Mouse (Mus musculus) forelimb bud, embryonic 11.5 days (tissue): ENCODE measurements around the gene Ptprh.

Source experiments
- DNase-seq: peaks from one replicate; pipeline ENCODE4 v3.0.0-alpha.2; 2012; ENCODE audit warnings: low read depth, low spot score

Gene Ptprh

GRCm38 (mm10) chr7:4523205-4524130, 80.4 kb downstream of the Ptprh start:
- no peak for DNase-seq

GRCm38 (mm10) chr7:4522292-4522691, 81.5 kb downstream of the Ptprh start:
- DNase-seq: no peak

DNA sequence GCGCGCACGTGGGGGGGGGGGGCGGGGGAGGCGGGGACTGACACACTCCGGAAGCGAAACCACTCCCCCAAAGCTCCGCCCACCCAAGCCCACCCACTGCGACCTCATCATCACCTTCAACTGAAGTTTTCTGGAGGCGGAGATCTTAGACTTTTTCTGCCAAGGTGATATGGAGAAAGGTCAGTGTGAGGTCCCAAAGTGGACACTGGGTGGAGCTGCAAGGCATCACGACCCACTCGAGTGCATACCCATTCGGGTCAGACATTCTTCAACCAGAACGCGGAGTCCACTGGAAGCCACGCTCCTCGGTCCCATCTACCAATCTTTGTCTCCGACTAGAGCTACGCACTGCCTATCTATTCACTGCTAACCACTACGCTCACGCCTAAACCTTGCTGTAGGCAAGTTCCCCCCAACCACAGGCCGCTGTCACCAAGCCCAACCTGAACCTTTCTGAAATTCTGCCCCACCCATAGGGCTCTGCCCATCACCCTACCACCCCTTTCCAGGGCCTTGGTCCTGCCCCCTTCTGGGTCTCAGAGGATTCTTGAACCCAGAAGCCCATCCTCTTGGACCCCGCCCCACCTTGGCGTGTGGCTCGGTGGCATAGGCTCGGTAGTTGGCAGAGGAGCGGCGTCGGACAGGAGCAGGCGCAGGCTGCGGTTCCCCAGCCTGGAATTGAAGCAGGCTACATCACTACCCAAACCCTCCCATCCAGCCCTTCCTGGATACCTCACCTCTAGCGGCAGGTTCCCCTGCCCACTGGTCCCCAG, 82.4 kb downstream of the Ptprh start:
- DNase-seq: no peak

DNA sequence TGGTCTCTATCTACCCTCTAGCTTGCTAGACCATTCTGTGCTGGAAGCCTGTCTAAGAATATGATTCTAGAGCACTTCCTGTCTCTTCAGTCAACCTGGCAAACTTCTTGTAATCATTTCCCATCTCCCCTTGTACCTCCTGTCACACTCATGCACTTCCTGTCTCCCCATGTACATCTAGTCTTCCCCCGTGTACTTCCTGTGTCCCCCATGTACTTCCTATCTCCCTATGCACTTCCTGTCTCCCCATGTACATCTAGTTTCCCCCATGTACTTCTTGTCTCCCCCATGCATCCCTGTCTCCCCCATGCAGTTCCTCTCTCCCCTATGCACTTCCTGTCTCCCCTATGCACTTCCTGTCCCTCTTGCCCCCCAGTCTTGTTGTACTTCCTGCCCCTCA, 85.4 kb downstream of the Ptprh start:
- no peak for DNase-seq

GRCm38 (mm10) chr7:4516332-4517050, 87.3 kb downstream of the Ptprh start, which contains the start of gene Tnnt1:
TSS of gene Tnnt1 (minus strand) at chr7:4516382.
- DNase-seq: no peak

DNA sequence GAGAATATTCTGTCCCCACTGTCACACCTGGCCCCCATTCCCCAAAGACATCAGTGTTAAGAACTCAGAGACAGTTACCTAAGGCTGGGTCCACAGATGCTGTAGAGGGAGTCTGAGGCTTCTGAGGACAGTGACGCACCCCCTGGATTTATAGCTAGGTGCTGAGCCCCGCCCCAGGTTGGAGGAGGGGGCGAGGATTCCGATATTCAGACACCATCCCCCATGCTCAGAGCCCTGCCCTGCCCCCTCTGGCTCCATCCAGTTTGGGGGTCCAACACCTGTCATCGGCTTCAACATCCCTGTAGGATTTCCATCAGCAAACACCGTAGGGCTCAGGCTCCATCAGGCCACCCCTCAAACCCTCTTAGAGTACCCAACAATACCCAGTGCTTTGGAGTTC, 88.0 kb downstream of the Ptprh start:
- no peak for DNase-seq

DNA sequence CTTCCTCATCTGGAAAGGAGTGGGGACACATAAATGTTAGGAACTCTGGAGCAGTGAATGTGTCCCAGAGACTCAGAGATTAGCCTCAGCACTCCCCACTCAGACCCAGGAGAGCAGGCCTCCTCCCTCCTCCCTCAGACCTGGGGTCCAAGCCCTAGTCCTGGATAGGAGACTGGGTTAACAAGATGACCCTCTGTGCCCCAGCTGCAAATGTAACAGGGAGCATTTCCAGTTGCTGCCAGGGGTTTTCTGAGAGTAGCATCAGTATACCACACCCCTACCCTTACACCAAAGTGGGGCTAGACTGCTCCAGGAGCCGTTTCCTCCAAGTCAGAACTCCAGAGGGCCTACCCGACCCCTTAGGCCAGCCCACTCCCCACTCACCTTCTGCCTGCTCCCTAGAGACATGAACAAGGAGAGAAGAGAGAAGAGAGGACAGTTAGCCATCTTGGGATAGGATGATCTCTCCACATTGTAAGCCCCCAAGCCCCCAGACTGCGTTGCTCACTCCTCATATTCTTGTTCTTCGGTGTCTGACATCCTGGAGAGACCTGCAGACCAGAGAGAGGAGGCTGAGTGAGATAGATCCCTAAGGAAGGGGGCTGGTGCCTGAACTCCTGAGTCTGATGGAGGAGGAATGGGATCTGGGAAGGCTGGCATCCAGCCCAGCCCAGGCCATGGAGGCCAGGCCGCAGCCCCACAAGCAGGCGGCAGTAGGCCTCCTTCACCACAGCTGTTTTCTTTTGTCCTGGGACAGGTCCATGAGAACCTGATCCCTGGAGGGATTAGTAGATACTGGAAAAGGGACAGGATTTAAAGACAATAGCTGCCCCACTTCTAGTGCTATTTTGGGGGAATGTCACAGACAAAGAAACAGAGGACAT, 89.8 kb downstream of the Ptprh start:
- no peak for DNase-seq

- DNase-seq: peak; percentile 61
Observed at GRCm38 (mm10) chr7:4513236-4513635, 90.6 kb downstream of the Ptprh start.

- no peak for DNase-seq
Observed at GRCm38 (mm10) chr7:4511489-4512224, 92.2 kb downstream of the Ptprh start.

DNA sequence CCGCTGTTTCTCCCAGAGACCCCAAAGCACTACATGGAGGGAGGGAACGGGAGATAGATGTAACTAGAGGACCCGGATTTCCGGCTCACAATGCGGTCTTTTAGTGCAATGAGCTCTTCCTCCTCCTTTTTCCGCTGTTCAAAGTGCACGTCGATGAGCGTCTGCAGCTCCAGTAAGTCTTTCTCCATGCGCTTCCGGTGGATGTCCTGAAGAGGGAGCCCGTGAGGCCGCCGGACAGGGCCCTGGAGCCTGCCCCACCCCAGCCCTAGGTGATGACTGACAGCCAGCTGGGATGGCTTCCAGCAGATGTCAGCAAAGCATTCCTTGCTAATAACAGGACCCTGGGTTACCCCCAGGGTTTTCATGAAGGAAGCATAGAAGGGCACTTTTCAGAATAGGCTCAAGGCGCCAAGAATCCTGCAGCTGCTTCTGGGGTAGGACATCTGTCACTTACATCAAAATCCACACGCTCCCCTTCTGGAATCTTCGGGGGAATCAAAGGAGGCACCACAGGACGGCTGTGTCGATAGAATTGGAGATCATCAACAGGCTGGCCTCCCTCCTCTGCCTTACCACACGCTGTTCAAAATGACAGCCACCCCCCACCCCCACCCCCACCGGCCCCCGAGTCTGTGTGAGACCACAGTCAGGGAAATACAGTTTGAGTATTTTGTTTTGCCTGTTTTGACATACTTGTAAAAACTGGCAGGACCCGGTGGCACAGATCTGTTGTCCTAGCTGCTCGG, 93.8 kb downstream of the Ptprh start:
- DNase-seq: peak; percentile 79

GRCm38 (mm10) chr7:4508739-4509116, 95.1 kb downstream of the Ptprh start:
- no peak for DNase-seq

GRCm38 (mm10) chr7:4508062-4508738, 95.6 kb downstream of the Ptprh start:
- DNase-seq: no peak

GRCm38 (mm10) chr7:4507220-4507619, 96.6 kb downstream of the Ptprh start:
- no peak for DNase-seq

GRCm38 (mm10) chr7:4504646-4505435, 99.0 kb downstream of the Ptprh start:
- no peak for DNase-seq

GRCm38 (mm10) chr7:4503858-4504257, 100.0 kb downstream of the Ptprh start:
- no peak for DNase-seq

- DNase-seq: no peak
Observed at GRCm38 (mm10) chr7:4503100-4503499, 100.7 kb downstream of the Ptprh start.

- DNase-seq: no peak
Observed at GRCm38 (mm10) chr7:4502421-4503090, 101.3 kb downstream of the Ptprh start.
